Mouse (Mus musculus) CD4-positive, CD25-positive, alpha-beta regulatory T cell, adult 2 months (primary cell): Measurements from ENCODE around the gene Pla2r1.
A peak's percentile ranks its signal among the peaks of the same experiment; 100 is the strongest.

Source experiments
- DNase-seq: peaks from one replicate; pipeline ENCODE4 v3.0.0-alpha.2; 2012; ENCODE audit warnings: low read depth, low spot score

Gene Pla2r1

DNA sequence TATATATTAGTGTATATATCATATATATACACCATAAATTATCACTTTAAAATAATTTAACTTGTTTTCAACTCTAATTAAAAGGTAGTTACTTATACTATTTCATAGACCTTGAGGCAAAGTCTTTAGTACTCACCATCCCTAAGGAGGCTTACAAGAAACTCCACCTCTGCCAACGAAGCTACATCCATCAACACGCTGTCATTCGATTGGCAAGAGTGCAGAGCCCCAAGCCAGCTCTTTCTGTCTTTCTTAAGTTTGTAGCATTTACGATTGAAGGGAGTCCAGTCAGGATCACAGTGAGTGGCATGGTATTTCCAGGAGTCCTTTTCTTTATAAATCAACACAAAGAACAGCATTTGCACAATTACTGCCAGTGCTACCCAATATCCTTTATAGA is 49.1 kb downstream of the Pla2r1 start:
- DNase-seq = no peak

DNA sequence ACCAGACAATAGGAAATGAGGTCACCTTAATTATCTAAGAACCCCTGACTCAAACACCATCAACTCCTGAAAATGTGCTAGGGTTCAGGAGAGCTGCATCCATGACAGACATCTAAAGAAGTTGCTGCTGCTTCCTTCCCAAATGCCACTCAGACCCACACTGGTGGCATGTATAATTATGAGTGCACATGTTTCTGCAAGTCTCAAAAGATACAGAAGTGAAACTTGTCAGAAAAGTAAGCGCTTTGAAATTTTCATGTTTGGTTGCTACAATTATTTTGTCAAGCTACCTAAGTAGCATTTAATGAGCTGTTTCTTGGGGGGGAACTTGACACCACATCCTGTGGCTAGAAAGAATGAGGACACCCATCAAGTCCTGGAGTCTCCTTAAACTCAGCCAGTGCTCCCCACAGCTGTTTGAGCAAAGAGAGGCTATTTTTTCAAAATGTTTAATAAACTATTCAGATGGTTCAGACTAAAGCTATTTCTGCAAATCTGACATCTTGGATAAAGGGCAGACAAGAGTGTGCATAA is 52.5 kb downstream of the Pla2r1 start:
- no peak for DNase-seq

GRCm38 (mm10) chr2:60479906-60480305 is 73.2 kb downstream of the Pla2r1 start:
- DNase-seq = no peak

DNA sequence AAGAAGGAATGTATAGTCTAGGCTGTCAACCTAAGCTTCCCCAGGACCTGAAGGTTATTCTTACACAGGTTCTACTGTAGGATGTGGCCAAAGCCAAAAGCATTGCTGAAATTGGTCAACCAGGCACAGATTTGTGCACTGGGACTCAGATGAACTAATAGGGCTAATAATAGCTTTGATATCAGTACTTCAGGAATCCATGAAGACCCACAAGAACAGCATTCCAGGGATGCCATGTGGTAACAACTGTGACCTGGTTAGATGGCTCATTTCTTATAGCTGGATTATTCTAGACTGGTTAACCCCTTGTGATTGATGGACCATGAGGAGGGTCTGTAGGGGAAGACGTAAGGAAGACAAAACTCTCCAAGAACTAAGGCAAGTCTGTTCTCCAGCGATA is 74.3 kb downstream of the Pla2r1 start:
- no peak for DNase-seq

GRCm38 (mm10) chr2:60468901-60469770 is 84.0 kb downstream of the Pla2r1 start:
- DNase-seq = no peak

GRCm38 (mm10) chr2:60452376-60452775 is 100.7 kb downstream of the Pla2r1 start:
- DNase-seq = no peak

DNA sequence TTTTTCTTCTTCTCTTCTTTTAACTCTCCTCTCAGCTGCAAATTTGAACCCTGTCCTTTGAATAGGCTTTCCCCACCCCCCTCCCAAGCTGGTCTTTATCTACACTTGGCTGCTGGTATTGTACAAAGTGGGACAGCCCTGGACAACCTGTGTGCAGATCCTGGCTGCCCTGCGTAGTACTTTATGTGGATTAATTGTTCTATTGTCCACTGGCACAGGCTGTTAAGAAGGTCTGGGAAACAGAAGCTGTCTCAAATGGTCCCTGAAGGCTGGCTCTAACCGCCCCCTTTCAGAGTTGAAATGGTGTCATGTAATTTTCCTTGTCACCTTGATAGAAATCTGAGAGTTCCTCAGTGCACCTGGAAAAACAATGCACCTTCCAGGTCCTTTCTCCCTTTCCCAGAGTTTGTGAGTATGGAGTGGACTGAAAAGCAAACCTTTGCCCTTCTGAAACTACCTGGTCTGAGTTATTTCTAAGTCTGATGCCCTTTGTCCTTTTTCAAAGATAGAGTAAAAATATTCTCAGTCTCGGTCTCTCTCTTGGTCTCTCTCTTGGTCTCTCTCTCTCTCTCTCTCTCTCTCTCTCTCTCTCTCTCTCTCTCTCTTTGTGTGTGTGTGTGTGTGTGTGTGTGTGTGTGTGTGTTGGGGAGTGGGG is 101.9 kb downstream of the Pla2r1 start:
- no peak for DNase-seq

DNA sequence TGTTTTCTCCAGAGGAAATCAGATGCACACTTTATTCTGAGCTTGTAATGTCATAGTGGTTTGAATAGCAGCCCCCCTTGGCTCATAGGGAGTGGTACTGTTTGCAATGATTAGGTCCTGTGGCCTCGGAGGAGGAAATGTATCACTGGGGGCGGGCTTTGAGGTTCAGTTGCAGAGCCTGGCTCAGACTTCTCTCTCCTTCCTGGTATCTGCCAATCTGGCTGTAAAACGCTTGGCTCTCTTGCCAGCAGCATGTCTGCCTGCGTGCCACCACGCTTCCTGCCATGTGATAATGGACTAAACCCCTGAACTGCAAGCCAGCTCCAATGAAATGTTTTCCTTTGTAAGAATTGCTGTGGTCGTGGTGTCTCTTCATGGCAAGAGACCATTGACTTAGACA is 103.4 kb downstream of the Pla2r1 start:
- DNase-seq = no peak

DNA sequence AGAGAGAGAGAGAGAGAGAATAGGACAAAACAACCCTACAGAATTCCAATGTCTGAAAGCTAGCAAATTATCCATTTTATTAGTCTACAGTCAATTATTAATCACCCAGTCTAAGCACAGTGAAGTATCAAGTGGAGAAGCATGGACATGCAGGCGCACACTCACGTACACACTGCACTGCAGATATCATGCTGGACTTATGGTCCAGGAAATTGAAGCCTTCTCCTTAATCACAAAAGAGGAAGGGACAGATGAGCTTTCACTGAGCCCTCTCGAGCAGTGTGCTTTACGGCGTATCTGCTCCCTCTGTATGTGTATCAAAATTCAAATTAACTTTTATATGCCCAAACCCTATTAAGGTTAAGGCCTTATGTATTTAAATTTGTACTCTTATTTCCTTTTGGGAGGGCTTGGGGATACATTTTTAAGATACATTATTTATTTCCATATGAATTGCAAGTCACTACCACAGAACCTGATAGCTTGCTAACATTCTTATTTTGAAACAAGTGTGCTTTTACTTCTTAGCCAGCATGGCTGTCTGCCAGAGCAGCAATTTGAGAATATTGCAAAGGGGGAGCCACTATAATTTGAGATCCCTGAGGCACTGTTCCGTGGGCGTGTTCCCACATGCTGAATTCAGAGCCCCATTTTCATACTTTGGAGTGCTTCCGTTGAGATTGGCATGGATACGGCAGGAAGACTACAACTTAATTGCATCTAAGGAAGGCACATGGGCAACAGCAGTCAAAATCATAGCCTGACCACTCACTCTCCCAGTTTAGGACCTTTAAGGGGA is 108.2 kb downstream of the Pla2r1 start:
- DNase-seq = no peak

DNA sequence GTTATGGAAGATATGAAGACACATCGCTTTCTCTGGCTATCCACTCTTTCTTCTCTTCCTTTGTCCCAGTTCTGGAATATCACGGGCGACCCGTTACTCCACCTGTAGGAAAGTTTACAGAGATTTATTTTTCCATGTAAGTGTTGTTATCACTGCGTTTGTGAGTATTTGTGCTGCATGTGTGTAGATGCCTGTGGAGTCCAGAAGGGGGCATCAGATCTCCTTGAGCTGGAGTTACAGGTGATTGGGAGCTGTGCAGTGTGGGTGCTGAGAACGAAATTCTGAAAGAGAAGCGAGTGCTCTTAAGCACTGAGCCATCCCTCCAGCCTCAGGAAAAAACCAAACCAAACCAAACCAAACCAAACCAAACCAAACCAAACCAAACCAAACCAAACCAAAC is 109.8 kb downstream of the Pla2r1 start:
- DNase-seq = no peak

- DNase-seq = no peak
These were observed 111.2 kb downstream of the Pla2r1 start for GRCm38 (mm10) chr2:60441875-60442274.

DNA sequence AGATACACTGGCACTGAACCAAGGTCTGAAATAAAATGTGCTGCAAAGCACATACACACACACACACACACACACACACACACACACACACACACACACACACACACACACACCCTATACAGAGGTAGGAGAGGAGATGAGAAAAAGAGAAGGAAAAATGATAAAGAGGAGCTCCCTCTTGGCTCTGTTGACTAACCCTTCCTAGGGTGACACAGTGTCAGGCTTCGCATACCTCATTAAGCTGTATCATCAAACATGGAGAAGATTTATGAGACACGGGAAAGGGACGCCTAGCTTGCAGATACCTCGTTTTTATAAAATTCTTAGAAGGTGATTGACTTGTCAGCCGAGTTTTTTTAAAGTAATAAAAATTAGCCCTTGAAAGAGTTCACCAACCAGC is 116.3 kb downstream of the Pla2r1 start:
- DNase-seq = no peak

DNA sequence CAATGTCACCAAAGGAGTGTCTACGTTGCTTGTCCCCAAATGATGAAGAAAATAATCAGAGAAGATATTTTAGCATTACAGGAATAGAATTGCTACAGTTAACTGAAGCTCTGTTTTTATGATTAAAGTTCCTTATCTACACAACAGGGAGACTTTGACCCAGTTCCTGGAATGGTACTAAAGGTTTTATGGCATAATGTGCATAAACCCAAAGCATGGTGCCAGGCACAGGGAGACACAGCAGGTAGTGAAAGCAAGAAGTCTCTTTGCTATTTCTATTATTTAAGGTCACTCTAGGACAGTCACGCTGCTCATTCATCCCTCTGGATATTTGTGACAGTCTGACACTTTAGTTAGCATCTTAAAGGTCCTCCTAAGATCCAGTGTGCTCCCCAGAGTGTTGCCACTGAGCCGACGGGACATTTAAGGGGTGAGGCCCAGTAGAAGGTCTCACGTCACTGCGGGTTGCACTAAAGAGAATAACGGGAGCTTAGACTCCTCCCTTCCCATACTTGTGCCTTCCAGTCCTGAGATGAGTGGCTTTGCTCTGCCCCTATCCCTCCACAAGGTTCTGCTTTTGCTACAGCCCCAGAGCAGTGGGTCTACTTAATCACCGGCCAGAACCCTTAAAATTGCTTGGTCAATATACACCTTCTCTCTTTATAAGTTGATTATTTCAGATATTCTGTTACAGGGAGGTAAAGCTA is 122.6 kb downstream of the Pla2r1 start:
- no peak for DNase-seq

DNA sequence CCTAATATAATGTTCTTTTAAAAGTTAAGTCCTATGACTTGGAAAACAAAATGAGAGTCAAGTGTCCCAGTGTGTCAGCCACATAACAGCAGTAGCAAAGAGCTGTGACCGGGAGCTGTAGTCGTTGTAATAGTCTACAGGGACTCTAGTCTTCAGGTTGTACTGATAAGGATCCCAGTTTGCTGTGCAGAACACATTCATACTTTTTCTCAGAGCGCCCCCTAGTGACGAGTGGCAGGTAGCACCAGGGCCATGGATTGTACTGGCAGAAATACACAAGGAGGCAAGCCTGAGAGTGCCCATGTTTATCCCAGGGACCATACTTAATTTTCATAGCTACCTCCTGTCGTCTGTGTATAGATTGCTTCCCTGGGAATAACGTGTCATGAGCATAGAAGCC is 135.0 kb downstream of the Pla2r1 start:
- peak; percentile 77 for DNase-seq

DNA sequence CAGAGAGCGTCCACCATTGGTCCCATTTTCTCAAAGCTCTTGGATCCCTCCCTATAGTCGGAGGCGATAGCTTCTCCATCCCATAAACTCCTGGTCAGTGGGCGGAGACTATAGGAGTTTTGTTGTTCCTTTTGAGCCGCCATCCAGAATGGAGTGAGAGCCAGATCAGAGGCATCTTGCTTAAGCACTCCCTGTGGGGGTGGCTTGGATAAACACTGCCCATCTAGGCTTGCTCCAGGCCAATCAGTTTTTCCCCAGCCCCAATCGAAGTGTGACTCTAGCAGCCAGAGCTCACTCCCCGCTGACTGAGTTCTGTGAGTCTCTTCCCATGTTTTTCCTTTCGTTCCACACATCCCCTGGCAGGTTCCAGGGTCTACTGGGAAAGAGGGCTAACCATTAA is 138.8 kb downstream of the Pla2r1 start:
- no peak for DNase-seq

- DNase-seq = no peak
These were observed 140.0 kb downstream of the Pla2r1 start for GRCm38 (mm10) chr2:60413006-60413650.

DNA sequence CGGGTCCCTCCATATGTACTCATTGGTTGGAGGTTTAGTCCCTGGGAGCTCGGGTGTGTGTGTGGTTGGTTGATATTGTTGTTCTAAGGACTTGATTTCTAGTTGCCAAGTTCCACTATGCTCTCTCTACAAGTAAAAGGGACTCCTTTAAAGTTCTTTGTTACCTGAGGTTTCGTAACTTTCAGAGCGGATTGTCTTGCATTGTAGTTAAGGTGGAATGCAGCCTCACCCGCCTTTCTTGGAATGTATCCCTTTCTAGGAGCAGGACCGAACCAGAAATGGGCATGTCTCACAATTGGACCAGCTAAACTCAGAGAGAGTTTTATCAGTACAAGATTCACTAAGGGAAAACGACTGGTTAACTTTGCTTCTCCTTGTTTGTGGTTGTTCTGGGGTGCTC is 141.9 kb downstream of the Pla2r1 start:
- no peak for DNase-seq

DNA sequence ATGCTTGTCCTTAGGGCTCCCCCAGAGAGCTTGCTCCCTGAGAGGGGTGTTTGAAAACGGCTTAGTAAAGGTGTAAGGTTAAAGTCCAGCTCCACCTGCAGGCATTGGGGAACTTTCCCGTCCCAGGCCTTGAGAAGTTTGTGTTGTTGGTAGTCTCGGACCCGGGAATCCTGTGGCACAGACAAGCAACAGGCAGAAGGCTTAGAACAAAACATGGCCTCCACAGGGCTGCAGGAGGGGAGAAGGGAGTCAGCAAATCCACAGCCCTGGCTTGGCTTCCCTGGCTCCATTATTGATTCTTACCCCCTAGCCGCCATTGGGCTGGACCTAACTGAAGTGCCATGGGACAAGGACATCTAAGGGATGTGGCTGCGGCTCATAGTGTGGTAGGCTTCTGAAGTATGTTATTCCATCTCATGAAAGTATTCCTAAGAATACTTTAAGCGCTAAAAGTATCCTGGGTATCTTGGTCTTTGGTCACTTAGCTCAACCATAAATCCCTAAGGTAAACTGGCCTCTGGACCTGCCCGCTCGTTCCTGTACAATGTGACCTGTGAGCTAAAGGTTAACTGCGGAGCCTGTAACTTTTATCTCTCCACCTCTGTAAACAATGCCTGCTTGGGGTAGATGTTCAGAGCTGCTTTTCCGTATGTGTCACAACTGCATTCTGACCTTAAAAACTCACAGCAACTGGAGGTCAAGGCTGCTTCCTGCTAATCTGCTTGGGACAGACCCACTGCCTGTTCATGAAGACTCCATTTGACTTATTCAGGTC is 142.9 kb downstream of the Pla2r1 start:
- no peak for DNase-seq

- no peak for DNase-seq
These were observed 143.9 kb downstream of the Pla2r1 start for GRCm38 (mm10) chr2:60409194-60409593.

DNA sequence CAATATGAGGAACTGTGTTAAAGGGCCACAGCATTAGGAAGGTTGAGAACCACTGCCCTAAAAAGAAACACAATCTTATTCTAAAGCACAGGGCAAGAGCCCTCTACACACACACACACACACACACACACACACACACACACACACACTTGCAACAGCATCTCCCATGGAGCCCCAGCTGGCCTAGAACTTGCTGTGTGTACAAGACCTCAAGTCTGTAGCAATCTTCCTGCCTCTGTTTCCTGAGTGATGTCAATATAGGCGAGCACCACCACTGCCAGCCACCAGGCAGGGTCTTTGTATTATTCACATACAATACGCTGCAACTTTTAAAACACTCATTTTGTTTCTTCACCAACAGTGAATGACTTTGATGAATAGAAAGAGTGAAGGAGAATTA is 145.7 kb downstream of the Pla2r1 start:
- DNase-seq = no peak
